Comparison of ENCODE assay signal across 16 mouse cellular contexts in genomic region chr9:70409743-70410142, GRCm38 (mm10).
"Had no signal": no experiment of that assay in that cellular context is flagged by ENCODE, and none has a peak within 500 bp of the region (broad histone marks: within the 10 kb centered on the region; RNA-seq: fewer than 3 reads in every experiment).

No protein-coding gene starts in this region.

- H3K9me3 ChIP-seq: neural tube, embryonic 12.5 days; neural tube, embryonic 13.5 days; neural tube, embryonic 15.5 days; stomach, embryonic 15.5 days had no signal

- H3K27ac ChIP-seq: neural tube, embryonic 12.5 days; neural tube, embryonic 13.5 days; neural tube, embryonic 15.5 days; stomach, embryonic 15.5 days; stomach, postnatal 0 days had no signal

- H3K27me3 ChIP-seq: neural tube, embryonic 12.5 days; neural tube, embryonic 13.5 days; neural tube, embryonic 15.5 days; stomach, embryonic 15.5 days had no signal

- H3K9ac ChIP-seq: neural tube, embryonic 12.5 days; neural tube, embryonic 13.5 days; neural tube, embryonic 15.5 days; stomach, embryonic 15.5 days had no signal

- H3K4me2 ChIP-seq: neural tube, embryonic 12.5 days; neural tube, embryonic 13.5 days; neural tube, embryonic 15.5 days; stomach, embryonic 15.5 days had no signal

- H3K4me1 ChIP-seq: neural tube, embryonic 12.5 days; neural tube, embryonic 13.5 days; neural tube, embryonic 15.5 days; stomach, embryonic 15.5 days had no signal

- DNase-seq: retina, postnatal 1 day; right cerebral cortex, postnatal 14 days; right cerebral cortex, postnatal 25 days; right cerebral cortex, postnatal 4 days; spleen, adult 18-20 months; thymus, adult 18-20 months; thymus, adult 2 months; thymus, postnatal 14 days; thymus, postnatal 25 days; thymus, postnatal 36 days; thymus, postnatal 4 days had no signal

- H3K4me3 ChIP-seq: neural tube, embryonic 12.5 days; neural tube, embryonic 13.5 days; neural tube, embryonic 15.5 days; stomach, embryonic 15.5 days had no signal
